Mouse (Mus musculus): ENCODE data around the gene Dpf3.

DNA sequence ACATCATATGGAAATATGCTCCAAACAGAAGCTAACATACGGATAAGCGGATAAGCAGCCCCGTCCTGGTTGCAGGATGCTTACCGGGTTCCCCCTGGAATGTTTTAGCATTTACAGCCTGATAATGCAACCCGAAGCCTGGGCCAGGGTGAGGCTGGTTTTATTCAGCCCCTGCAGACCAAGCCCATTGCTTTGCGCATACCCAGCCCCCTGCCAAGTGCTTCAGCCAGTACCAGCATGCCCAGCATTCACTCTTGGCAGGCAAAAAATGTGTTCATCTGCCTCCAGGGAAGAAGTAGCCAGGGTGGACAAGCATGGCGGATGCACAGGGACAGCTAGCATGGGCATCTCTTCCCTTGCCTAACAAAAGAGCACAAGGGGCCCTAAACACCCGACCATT, 279.5 kb downstream of the Dpf3 start:
- TF ChIP-seq POLR2A (IDR thresholded peaks at IDR 0.05; ENCODE audit: insufficient read length, low read depth) (no peak), REST (IDR thresholded peaks at IDR 0.05; ENCODE audit: insufficient read depth, insufficient read length) (no peak), MYOG (IDR thresholded peaks at IDR 0.05; ENCODE audit: control insufficient read depth in 1 of 3, insufficient read depth in 1 of 3, insufficient read length in 2 of 3, low read depth in 2 of 3) (no peak), USF1 (IDR thresholded peaks at IDR 0.05; ENCODE audit: low read depth) (no peak), E2F4 (IDR thresholded peaks at IDR 0.05; ENCODE audit: insufficient read depth) (no peak), TCF3 (IDR thresholded peaks at IDR 0.05; ENCODE audit: insufficient read length, low read depth) (no peak), MAX (IDR thresholded peaks at IDR 0.05; ENCODE audit: low read depth) (no peak), POLR2AphosphoS2 (IDR thresholded peaks at IDR 0.05; ENCODE audit: insufficient read length, low read depth) (no peak), SRF (IDR thresholded peaks at IDR 0.05; ENCODE audit: control insufficient read depth, insufficient read length, low read depth) (no peak), TCF12 (IDR thresholded peaks at IDR 0.05; ENCODE audit: insufficient read depth, poor library complexity, severe bottlenecking) (no peak), MYOD1 (IDR thresholded peaks at IDR 0.05; ENCODE audit: control insufficient read depth in 1 of 3, insufficient read length in 2 of 3, low read depth in 2 of 3) (no peak)
